Mouse (Mus musculus): ENCODE data around the gene Dennd1c. TPM values are rescaled to one million over a fixed set of nuclear protein-coding genes. Genes with fewer than 3 reads are reported as not detected.
"Not testable (repeated sequence)": the region's sequence is repeated elsewhere in the genome, so short reads cannot be mapped to it uniquely, and the experiment has no call there.

The Dennd1c gene
- total RNA-seq, 2 experiments from 2014 or later, result 1.4 to 2.0 TPM

- intact Hi-C loops (cut with DNase I), result no loop called here
Observed at GRCm38 (mm10) chr17:57056246-57056645, 22.1 kb downstream of the Dennd1c start.

DNA sequence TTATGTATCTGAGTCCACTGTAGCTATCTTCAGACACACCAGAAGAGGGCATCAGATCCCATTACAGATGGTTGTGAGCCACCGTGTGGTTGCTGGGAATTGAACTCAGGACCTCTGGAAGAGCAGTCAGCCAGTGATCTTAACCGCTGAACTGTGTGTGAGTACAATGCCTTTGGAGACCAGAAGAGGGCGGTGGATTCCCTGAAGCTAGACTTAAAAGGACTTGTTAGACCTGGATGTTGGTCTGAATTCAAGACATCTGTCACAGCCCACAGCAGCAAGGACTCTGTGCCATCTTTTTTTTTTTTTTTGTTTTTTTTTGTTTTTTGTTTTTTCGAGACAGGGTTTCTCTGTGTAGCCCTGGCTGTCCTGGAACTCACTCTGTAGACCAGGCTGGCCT, 26.6 kb downstream of the Dennd1c start:
- intact Hi-C loops (cut with DNase I); DNase-seq: not testable (repeated sequence)

More at GRCm38 (mm10) chr17:57056246-57056645, 22.1 kb downstream of the Dennd1c start:
- DNase-seq, result no peak

DNA sequence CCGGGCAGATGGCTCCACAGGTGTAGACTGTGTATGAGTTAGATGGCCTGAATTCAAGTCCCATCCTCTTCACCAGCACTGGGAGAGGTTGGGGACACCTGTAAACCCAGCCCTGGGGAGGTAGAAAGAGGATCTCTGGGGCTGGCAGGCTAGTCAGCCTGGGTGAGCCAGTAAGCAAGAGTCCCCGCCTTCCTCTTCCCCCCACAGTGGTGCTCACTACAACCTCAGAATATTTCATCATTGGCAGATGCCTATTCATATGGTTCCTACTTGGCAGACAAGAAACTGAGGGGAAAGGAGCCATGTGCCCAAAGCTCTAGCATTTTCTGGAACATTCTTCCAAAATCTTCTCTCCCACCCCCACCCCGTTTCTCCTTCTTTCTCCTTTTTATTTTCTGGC, 29.5 kb downstream of the Dennd1c start:
- intact Hi-C loops (cut with DNase I), result no loop called here

GRCm38 (mm10) chr17:57047406-57047805, 30.9 kb downstream of the Dennd1c start:
- intact Hi-C loops (cut with DNase I), result no loop called here

More for the DNA sequence above, 29.5 kb downstream of the Dennd1c start:
- no peak for DNase-seq

DNA sequence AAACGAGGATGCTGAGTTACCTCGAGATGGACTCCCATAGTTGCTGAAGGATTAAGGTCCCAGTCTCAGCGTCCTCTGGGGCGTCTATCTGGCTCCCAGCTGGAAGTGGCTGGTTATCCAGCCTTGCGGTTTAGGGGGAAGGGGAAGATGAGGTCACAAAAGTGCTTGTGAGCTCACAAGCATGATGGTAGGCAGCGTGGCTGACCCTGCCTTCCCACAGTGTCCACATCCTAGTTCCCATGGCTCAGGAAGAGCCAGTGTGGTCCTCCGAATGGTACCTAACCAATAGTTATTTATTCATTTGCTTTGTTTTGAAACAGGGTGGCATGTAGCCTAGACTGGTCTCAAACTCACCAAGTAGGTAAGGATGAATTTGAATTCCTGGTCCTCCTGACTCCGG, 36.8 kb downstream of the Dennd1c start, which contains the start of gene Slc25a41:
Gene Slc25a41 (minus strand): TSS at position 101 of the 400 bp plus-strand sequence.
- no peak for DNase-seq
- intact Hi-C loops (cut with DNase I), result no loop called here

More at GRCm38 (mm10) chr17:57047406-57047805, 30.9 kb downstream of the Dennd1c start:
- DNase-seq, result no peak

- no peak for DNase-seq
- intact Hi-C loops (cut with DNase I), result no loop called here
Observed at GRCm38 (mm10) chr17:57038978-57039377, 39.3 kb downstream of the Dennd1c start.

DNA sequence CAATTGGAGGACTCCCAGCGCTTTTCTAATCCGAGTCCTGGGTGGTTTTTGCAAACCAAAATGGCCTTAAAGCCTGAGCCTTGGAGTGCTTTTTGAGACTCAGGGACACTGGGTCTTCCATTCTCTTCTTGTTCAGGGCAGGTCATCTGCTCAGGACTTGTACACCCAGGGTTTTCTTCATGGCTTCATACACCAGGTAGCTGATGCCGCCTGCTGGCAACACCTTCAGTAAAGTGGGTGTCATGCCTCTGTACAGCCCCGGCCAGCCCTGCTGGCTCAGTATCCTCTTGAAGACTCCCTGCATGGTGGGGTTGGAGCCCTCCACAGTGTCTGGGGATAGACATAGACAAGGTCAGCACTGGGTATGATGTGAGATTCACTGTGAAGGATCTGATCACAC, 45.5 kb downstream of the Dennd1c start:
- intact Hi-C loops (cut with DNase I), result loop anchor here (1.0 kb wide), 1 partner anchor 26 kb away; the partner anchor contains the start of genes Crb3 and Slc25a23
- DNase-seq, result no peak

- DNase-seq, result peak; percentile 98
- intact Hi-C loops (cut with DNase I), result no loop called here
Observed at GRCm38 (mm10) chr17:57031661-57032420, 46.5 kb downstream of the Dennd1c start.

DNA sequence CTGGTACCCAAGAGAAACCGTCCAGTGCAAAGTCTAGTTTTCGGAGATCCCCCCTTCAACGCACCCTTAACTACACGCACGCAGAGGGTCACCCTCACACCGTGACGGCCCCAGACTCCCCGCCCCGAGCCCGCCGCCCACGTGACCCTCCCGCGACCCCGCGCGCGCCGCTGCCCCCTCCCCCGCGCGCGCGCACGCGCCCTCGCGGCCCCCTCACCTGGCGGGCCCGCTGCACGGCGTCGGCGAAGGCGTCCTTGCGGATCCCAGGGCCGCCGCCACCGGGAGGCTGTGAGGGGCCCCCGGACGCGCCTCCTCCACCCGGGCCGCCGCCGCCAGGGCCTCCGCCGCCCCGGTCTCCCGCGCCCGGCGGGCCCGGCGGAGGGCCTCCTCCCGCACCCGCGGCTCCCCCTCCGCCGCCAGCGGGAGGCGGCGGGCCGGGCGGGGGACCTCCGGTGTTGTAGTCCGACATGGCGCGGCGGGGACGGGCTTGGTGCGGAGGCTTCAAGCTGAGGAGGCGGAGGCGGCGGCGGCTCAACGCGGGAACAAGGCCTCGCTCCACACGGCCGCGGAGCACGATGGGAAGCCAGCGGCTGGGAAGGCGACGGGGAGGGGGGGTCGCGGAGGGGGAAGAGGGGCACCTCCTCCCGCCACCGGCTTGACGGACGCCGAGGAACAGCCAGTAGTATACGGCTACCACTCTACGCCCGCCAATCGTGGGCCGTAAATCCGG, 47.2 kb downstream of the Dennd1c start, which contains the start of gene Khsrp:
Gene Khsrp (minus strand): TSS at position 592 of the 730 bp plus-strand sequence.
- intact Hi-C loops (cut with DNase I), result loop anchor here (1.0 kb wide), 2 partner anchors 18 to 41 kb away; partner anchors contain the start of gene Clpp
- peak in 1 of 2 experiments; percentile 16 for DNase-seq

DNA sequence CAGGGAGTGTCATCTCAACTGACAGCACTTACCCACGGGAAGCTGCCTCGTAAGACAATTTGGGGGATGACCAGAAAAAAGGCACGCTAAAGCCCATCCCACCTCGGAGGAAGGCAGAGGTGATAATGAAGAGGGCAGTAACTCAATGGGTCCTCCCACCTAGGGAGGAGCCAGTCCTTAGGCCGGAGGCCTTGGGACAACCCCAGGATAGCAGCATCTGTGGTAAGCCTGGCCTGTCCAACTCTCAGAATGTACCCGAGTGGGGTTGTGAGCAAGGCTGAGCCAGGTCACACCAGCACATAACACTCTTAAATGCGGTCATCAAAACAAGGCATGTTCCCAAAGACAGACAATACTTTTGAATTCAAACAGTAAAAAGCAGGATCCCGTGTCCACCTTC, 48.6 kb downstream of the Dennd1c start:
- intact Hi-C loops (cut with DNase I), result loop anchor here (1.0 to 5.0 kb wide), 3 partner anchors 16 to 92 kb away; partner anchors contain the start of genes Clpp and Mllt1
- peak in 1 of 2 experiments; percentile 20 for DNase-seq

- DNase-seq, result no peak
- intact Hi-C loops (cut with DNase I), result loop anchor here (5.0 kb wide), 1 partner anchor 90 kb away; the partner anchor contains the start of gene Mllt1
Observed at GRCm38 (mm10) chr17:57027471-57027870, 50.8 kb downstream of the Dennd1c start.

DNA sequence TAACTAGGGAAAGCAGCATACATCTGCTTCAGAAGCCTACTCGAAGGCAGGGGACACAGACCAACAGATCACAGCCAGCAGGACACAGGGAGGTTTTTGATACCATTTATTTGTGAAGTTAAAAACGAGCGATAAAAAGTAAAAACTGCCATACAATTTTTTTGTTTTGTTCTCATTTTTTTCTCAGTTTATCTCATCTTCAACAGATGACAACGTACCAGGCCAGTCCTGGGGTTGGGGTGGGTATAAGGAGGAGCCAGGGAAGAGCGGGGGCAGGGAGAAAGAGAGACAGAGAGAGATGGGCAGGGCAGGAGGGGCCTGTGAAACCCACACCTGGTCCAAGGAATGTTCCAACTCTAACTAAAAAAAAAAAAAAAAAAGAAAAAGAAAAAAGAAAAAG, 57.4 kb downstream of the Dennd1c start:
- intact Hi-C loops (cut with DNase I), result no loop called here
- DNase-seq, result no peak

GRCm38 (mm10) chr17:57019693-57020092, 58.6 kb downstream of the Dennd1c start:
- DNase-seq, result no peak
- intact Hi-C loops (cut with DNase I), result no loop called here

Other genes with a start within 250 kb of the Dennd1c start
- 1 to 10 TPM; 2.9 to 5.5 TPM for gene Rfx2, start 247.5 kb downstream of the Dennd1c start, total RNA-seq (2021)
- gene Acsbg2, start 204.1 kb downstream of the Dennd1c start, total RNA-seq (2021), result not detected
- gene 1700061G19Rik, start 203.0 kb downstream of the Dennd1c start, total RNA-seq (2021), result not detected
- gene Mllt1, start 143.1 kb downstream of the Dennd1c start, total RNA-seq (2021), result 10 to 100 TPM; 23.9 to 25.9 TPM
- gene Acer1, start 96.4 kb downstream of the Dennd1c start, total RNA-seq (2021), result not detected
- 10 to 100 TPM; 79.5 to 80.4 TPM for gene Clpp, start 88.2 kb downstream of the Dennd1c start, total RNA-seq (2021)
- gene Alkbh7, start 81.2 kb downstream of the Dennd1c start, total RNA-seq (2021), result 10 to 100 TPM; 67.5 to 69.9 TPM
- not detected for gene Pspn, start 78.5 kb downstream of the Dennd1c start, total RNA-seq (2021)
- gene Gtf2f1, start 67.2 kb downstream of the Dennd1c start, total RNA-seq (2021), result 10 to 100 TPM; 18.9 to 19.1 TPM
- gene Gm17949, start 67.0 kb downstream of the Dennd1c start, total RNA-seq (2021), result not detected
- gene Khsrp, start 47.0 kb downstream of the Dennd1c start, total RNA-seq (2021), result 10 to 100 TPM; 45.9 to 47.7 TPM
- gene Slc25a41, start 36.9 kb downstream of the Dennd1c start, total RNA-seq (2021), result not detected
- gene Crb3, start 19.4 kb downstream of the Dennd1c start, total RNA-seq (2021), result under 1 TPM in 1 of 2 experiments, not detected in 1; 0.35 TPM
- 10 to 100 TPM; 58.1 to 69.8 TPM for gene Slc25a23, start 18.7 kb downstream of the Dennd1c start, total RNA-seq (2021)
- 1 to 10 TPM; 1.8 to 1.9 TPM for gene Tubb4a, start 9.3 kb upstream of the Dennd1c start, total RNA-seq (2021)
- gene Tnfsf9, start 26.8 kb upstream of the Dennd1c start, total RNA-seq (2021), result under 1 TPM; 0.33 to 0.53 TPM
- gene Cd70, start 71.3 kb upstream of the Dennd1c start, total RNA-seq (2021), result not detected
- not detected for gene Tnfsf14, start 115.7 kb upstream of the Dennd1c start, total RNA-seq (2021)
- gene C3, start 149.6 kb upstream of the Dennd1c start, total RNA-seq (2021), result 10 to 100 TPM; 96.2 to 97.5 TPM
- 10 to 100 TPM; 32.0 to 32.1 TPM for gene Gpr108, start 169.9 kb upstream of the Dennd1c start, total RNA-seq (2021)
- 100 to 1,000 TPM; 113 to 124 TPM for gene Trip10, start 170.9 kb upstream of the Dennd1c start, total RNA-seq (2021)
- 1 to 10 TPM; 1.4 to 2.5 TPM for gene Vav1, start 200.6 kb upstream of the Dennd1c start, total RNA-seq (2021)